Mouse (Mus musculus): ENCODE measurements around the gene Gramd1a.

Gramd1a gene

DNA sequence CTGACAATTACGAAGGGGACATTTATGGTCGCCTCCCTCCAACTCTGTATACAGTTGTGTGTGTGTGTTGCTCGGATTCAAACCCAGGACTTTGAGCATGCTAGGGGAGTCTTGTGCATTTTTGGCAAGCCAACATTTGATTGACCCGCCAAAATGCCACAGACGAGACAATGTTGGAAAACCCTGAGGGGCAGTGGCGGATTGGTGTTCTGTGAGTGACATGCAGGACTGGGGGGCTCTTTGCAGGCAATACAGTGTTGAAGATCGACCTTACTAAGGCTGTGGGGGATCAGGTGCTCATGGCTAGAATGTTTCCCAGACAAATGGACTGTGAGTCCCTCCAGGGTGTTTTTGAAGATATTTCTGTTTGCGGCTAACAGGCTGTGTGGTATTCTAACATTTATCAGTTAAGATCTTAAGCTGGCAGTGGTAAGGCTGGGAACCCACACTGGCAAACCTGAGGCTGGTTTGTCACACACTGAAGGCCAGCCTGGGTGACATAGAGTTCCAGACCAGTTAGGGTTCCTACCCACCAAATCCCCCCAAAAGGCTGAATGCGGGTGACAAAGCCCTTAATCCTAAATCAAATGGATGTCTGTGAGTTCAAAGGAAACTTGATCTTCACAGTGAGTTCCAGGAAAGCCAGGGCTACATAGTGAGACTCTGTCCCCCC, 58.7 kb downstream of the Gramd1a start:
- DNase-seq (ENCODE audit: extremely low spot score, low spot score): no peak

DNA sequence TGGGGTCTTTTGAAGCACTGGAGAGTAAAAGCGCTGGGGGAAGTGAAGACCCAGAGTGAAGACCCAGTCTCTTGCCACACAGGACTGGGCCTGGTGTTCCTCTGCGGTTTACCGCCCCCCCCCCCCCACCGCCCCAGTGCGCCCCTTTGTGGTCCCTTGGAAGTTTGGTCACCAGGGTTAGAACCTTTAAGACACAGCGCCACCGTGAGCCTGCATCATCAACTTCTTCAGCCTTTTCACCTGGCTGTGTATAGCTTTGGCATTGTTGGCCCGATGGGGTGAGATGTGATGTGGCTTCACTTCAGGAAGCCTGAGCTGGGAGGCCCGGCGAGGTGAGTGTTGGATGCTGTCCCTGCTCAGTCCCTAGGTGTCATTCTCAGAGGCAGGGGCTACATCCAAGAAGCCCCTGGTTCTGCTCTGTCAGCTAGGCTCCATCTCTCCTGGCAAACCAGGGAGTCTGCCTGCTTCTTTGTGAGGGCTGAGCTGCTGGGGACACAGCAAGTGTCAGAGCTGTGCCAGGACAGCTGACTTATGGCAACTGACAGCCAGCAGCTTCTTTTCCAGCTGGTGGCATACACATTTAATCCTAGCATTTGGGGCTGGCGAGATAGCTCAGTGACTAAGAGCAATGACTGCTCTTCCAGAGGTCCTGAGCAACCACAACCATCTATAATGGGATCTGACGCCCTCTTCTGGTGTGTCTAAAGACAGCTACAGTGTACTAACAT, 60.8 kb downstream of the Gramd1a start:
- DNase-seq (ENCODE audit: extremely low spot score, low spot score): no peak

DNA sequence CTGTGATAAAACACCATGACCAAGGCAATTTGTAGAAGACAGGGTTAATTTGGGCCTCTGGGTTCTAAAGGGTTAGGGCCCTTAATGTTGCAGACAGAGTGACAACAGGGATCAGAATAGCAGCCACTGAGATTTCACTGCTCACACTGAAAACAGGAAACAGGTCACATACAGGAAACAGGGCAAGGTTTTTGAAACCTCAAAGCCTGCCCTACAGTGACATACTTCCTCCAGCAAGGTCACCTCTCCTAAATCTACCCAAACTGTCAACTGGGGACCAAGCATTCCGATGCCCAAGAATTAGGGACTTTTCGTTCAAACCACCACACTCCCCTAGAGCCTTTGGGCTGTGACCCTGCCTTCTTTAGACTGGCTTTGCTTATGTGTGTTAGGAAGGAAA, 66.0 kb downstream of the Gramd1a start:
- no peak for DNase-seq (ENCODE audit: extremely low spot score, low spot score)

DNA sequence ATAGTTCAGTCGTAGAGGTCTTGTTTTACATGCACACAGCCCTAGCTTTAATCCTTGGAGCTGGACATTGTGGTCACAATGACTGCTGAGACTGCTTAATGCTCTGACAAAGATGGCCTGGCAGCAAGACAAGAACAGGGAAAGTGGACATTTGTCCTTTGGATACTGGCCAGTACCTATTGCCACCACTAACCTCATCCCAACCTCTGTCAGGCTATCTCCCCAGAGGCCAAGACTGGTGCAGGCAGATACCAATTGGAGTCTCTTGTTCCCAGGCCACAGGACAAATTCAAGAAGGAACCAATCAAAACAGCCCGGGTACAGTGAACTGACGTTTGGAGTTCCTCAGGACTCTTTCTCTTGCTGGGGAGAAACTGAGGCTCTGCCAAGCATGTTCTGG, 67.5 kb downstream of the Gramd1a start:
- DNase-seq (ENCODE audit: extremely low spot score, low spot score): no peak

DNA sequence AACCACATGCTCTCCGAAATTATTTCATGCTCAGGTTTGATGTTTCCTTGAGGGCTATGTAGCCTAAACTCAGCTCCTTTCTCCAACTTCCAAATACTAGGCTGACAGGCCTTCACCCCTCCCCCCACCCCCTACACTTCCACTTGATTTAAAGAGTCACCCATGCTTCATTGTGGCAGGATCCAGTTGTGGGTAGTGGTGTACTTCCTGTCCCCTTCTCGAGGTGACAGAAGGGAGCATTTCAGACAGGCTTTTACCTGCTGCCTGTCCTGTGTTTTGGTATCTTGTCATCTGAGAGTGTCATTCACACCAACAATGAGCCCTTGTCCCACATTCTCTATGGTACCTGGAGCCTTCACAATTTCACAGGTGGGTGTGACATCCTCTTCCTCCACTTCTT, 68.4 kb downstream of the Gramd1a start:
- no peak for DNase-seq (ENCODE audit: extremely low spot score, low spot score)

DNA sequence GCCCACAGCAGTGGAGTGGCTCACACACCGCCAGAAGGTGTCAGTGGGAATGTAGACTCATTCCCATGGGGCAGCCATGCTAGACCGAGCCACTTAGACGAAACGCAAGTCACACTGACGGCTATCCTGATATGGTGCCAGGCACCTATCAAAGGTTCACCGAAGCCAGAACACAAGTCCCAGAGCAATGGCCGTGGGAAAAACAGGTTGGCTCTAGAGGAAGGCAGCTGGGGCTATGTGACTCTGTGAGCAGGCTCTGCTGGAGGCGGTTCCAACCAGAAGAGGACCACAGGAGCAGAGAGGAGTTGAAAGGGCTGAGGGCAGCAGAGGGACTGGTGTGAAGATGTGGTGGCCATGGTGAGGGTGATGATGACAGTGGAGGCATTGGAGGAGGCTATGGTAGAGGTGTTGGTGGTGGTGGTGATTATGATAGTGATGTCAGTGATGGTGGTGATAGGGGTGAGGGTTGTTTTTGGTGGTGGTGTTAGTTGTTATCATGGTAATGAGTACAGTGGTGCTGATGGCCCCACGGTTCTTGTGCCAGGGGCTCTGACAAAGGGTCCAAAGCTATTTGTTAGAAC, 69.4 kb downstream of the Gramd1a start:
- DNase-seq (ENCODE audit: extremely low spot score, low spot score): no peak

DNA sequence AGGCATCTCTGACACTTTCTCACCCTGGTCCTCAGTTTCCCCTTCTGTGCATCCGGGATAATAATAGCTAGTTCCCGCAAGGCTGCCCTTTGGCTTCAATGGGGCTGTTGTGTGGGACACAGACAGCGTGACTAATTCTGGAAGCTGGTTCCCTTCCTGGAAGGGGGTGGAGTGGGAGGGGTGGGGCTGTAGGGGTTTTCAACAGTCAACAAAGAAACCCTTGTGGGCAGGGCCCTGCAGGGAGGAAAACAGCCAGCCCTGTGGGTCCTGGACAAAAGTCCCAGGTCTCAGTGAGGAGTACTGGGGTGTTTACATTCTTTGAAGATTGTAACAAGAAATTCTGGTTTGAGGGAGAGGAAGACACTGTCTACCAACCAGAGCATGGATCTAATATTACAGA, 70.5 kb downstream of the Gramd1a start:
- no peak for DNase-seq (ENCODE audit: extremely low spot score, low spot score)

- DNase-seq (ENCODE audit: extremely low spot score, low spot score): no peak
Measured at GRCm38 (mm10) chr7:31084140-31084539, 71.6 kb downstream of the Gramd1a start.

DNA sequence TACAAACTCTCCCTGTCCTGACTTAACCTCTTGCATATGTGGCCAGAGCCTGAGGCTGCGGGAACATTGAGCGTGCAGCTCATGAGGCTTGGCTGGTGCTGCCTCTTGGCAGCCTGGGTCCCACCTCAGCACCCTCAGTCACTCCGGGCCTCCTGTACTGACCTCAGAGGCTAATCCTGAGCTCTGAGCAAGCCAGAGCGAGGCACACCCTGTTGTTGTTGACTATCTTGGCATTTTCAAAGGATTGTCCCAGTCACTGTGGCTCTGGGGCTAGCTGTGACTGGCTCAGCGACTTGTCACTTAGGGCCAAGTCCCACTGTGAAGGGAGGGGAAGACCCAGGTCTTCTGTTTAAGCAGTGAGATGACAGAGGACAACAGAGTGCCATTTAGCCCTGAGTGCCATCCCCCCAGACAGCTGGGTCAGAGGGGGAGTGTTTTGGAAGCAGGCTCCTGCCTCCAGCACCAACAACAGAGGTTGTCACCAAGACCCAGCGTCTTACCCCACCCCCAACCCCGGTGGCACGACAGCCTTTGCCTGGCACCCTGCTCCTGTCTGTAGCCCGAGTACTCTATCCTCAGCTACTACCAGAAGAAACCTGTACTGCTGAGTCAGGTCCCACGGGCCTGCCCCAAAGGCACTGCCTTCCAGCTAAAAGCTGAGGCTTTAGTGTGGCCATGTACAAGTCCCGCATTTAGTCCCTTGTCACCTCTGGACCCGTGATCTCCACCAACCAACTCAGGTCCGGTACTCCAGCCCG, 72.7 kb downstream of the Gramd1a start:
- DNase-seq (ENCODE audit: extremely low spot score, low spot score): no peak

DNA sequence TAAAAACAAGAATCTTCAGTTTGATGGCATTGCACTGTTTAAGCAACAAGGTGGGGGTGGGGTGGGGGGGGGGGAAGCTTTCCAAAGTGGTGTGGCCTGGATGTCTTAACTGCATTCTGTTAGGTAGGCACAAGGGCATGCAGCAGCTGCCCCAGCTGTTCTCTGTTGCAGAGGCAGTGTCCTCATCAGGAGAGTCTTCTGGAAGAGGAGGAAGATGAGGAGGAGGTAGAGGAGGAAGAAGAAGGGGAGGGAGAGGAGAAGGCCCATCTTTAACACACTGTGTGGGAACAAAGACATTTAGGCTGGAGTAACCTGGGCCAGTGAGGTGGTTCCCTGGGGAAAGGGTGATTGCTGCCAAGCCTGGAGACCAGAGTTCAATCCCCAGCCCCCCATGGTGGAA, 73.6 kb downstream of the Gramd1a start:
- DNase-seq (ENCODE audit: extremely low spot score, low spot score): no peak

DNA sequence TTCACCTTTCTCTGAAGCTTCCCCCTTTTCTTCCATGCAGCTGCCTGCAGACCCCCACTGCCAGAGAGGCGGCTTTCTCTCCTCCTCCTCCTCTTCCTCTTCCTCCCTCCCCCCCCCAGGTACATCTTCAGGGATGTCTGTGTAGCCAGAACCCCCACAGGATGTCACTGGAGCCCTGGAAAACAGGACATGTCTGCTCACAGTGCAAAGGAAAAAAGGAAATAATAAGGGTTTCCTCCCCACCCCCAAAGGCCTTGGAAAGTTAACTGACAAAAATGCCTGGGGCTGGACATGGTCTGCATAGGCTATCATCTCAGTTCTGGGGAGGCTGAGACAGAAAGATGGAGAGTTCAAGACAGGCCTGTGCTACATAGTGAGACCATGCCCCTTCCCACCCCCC, 74.6 kb downstream of the Gramd1a start:
- no peak for DNase-seq (ENCODE audit: extremely low spot score, low spot score)

- DNase-seq (ENCODE audit: extremely low spot score, low spot score): no peak
Measured at GRCm38 (mm10) chr7:31080611-31081010, 75.1 kb downstream of the Gramd1a start.

Data from neural tube, embryonic 10.5 days (tissue).